ENCODE assay signal across 12 mouse cellular contexts in the genomic region with DNA sequence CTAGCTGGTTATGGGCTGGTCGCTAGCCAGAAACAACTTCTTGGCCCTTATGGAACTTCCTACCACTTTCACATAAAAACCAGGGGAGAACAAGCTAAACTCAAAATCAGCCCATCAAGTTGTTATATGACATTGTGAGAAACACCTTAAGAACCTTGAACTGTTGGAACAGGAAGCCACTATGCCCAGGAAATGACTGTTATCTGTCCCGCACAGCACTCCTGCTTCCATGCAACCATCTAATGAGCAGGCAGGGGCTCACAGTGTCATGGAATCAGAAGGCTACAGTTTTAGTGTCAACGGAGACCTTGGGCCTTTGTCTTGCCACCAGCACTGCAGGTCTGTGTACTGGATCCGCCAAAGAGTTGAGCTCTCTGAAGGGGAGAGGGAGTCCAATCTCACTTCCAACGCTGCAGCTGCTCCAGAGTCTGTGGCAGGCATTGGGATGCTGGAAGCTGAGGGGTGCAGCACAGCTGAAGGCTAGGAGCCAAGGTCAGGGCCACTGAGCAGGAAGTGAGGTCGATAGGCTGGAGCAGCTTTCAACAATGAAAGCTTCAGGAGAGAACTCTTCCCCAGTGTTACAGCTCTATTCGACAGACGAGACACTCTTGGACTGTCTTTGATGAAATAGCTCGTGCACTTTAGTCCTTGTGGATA. TPM values are rescaled to one million over a fixed set of nuclear protein-coding genes. Genes with fewer than 3 reads are reported as not detected.
DNase-seq lines count a peak whose midpoint lies in the region; ATAC-seq and TF ChIP-seq lines count a peak whose summit lies in the region.
"Had no signal": no experiment of that assay in that cellular context is flagged by ENCODE, and none has a peak within 500 bp of the region (broad histone marks: within the 10 kb centered on the region; RNA-seq: fewer than 3 reads in every experiment).

No protein-coding gene starts in this region.

- ATAC-seq in heart, postnatal 0 days (ENCODE audit: insufficient read depth, low read depth) = peak; percentile 33; the same call in 1 of the 2 replicates
- ATAC-seq in megakaryocyte, adult 5-6 weeks (ENCODE audit: poor library complexity, severe bottlenecking) = no peak
- peak; percentile 43 for ATAC-seq in common myeloid progenitor, adult 5-6 weeks (replicated peaks; ENCODE audit: low read depth, poor library complexity, severe bottlenecking)
- ATAC-seq: forebrain, embryonic 14.5 days; midbrain, embryonic 13.5 days had no signal

- H3K27ac ChIP-seq in heart, postnatal 0 days (ENCODE audit: low read depth) = no peak overlapping the region
- H3K27ac ChIP-seq: lung, embryonic 15.5 days; midbrain, embryonic 13.5 days had no signal

- H3K9me3 ChIP-seq in heart, postnatal 0 days (replicated peaks; ENCODE audit: control insufficient read depth, low read length) = no peaks in the 10 kb centered on the region
- H3K9me3 ChIP-seq in megakaryocyte, embryonic 14.5 days = no peaks in the 10 kb centered on the region
- H3K9me3 ChIP-seq: lung, embryonic 15.5 days; midbrain, embryonic 13.5 days had no signal

- H3K4me3 ChIP-seq in heart, postnatal 0 days (ENCODE audit: low read depth, low read length) = no peak overlapping the region
- peak overlapping the region; percentile 31 for H3K4me3 ChIP-seq in megakaryocyte, embryonic 14.5 days (replicated peaks)
- H3K4me3 ChIP-seq: lung, embryonic 15.5 days; midbrain, embryonic 13.5 days had no signal

- H3K4me2 ChIP-seq in heart, postnatal 0 days (ENCODE audit: low read depth, low read length) = no peak overlapping the region
- H3K4me2 ChIP-seq: lung, embryonic 15.5 days; midbrain, embryonic 13.5 days had no signal

- no peak for TF ChIP-seq EP300 in heart, postnatal 0 days (IDR thresholded peaks at IDR 0.05; ENCODE audit: low read depth)

- WGBS in heart, postnatal 0 days = 62% methylated on average over 9 of the region's 9 CpGs

- no peaks in the 10 kb centered on the region for H3K27me3 ChIP-seq in heart, postnatal 0 days (ENCODE audit: control insufficient read depth, insufficient read depth, low read length)
- H3K27me3 ChIP-seq in megakaryocyte, embryonic 14.5 days (replicated peaks) = no peaks in the 10 kb centered on the region
- H3K27me3 ChIP-seq: lung, embryonic 15.5 days; midbrain, embryonic 13.5 days had no signal

- TF ChIP-seq CTCF in heart, postnatal 0 days (IDR thresholded peaks at IDR 0.05; ENCODE audit: low read depth) = no peak

- no peaks in the 10 kb centered on the region for H3K36me3 ChIP-seq in heart, postnatal 0 days (replicated peaks; ENCODE audit: control insufficient read depth, insufficient read depth, low read length)
- H3K36me3 ChIP-seq in megakaryocyte, embryonic 14.5 days (replicated peaks; ENCODE audit: low read length) = peaks cover 37% of the 10 kb centered on the region
- H3K36me3 ChIP-seq: lung, embryonic 15.5 days; midbrain, embryonic 13.5 days had no signal

- H3K9ac ChIP-seq in heart, postnatal 0 days (replicated peaks; ENCODE audit: low read depth, low read length) = no peak overlapping the region
- H3K9ac ChIP-seq: lung, embryonic 15.5 days; midbrain, embryonic 13.5 days had no signal

- H3K4me1 ChIP-seq in heart, postnatal 0 days (ENCODE audit: control insufficient read depth, insufficient read depth) = 0 out of 2 replicates have a peak, but pooled peaks cover 15% of the 10 kb centered on the region
- H3K4me1 ChIP-seq in megakaryocyte, embryonic 14.5 days = peaks cover 87% of the 10 kb centered on the region
- H3K4me1 ChIP-seq: midbrain, embryonic 13.5 days had no signal

- DNase-seq in heart, postnatal 0 days (ENCODE audit: low spot score) = no peak
- DNase-seq in heart, adult 8-10 months (ENCODE audit: low spot score) = no peak
- DNase-seq in thymus, postnatal 10 days (ENCODE audit: low spot score in 2 of 2) = no peak
- DNase-seq in urinary bladder, adult 18-20 months (ENCODE audit: low spot score in 2 of 2) = no peak
- DNase-seq: cerebellum, adult 11 months; layer of hippocampus, adult 9-11 months had no signal

RNA-seq across cellular contexts. Expression of gene B3gnt2, which starts 36.6 kb away (rescaled TPM):
- total RNA-seq in heart, postnatal 0 days (2014; rRNA removed; ENCODE audit: low replicate concordance) = 14.3 and 22.6 TPM in 2 replicates
- polyA plus RNA-seq in heart, postnatal 0 days (2015; fragmentation: Nextera tagmentation; extraction: Ambion mirVana) = 5.1 and 5.9 TPM in 2 replicates
- 1 to 10 TPM; 3.0 to 9.4 (median 6.9) TPM for total RNA-seq in heart, adult 8-10 months (2022)
- polyA plus RNA-seq in megakaryocyte, embryonic 14.5 days (2012; ENCODE audit: insufficient read depth, low replicate concordance) = 6.1 TPM in 1 of 2 replicates, not detected in the other
- total RNA-seq in megakaryocyte, adult 5-6 weeks (2015) = 8.3 and 13.0 TPM in 2 replicates
- 20.8 and 28.9 TPM in 2 replicates for total RNA-seq in megakaryocyte, adult 5-6 weeks (2017)
- 3.8 and 8.8 TPM in 2 replicates for total RNA-seq in common myeloid progenitor, adult 5-6 weeks (2017)
